Mouse (Mus musculus) heart, embryonic 11.5 days (tissue): Measurements from ENCODE around the gene Pdzrn3. TPM values are rescaled to one million over a fixed set of nuclear protein-coding genes. Genes with fewer than 3 reads are reported as not detected.

Experiments used
- ATAC-seq: fragments of 200-750 bp; cut with Nextera tagmentation; replicated peaks from 2 replicates; pipeline ENCODE4 v1.8.0; 2017; ENCODE audit warnings: moderate library complexity; ENCODE audit not compliant: insufficient number of reproducible peaks, low FRiP score, low TSS enrichment
- H3K27ac ChIP-seq: fragments of 300-500 bp; sonication (generic); 2 replicates; pipeline ENCODE4 v1.5.1; 2014; ENCODE audit warnings: mild to moderate bottlenecking, low read depth, low read length
- H3K27me3 ChIP-seq: fragments of 300-500 bp; sonication (generic); 2 replicates; pipeline ENCODE4 v1.6.1; 2014; ENCODE audit warnings: mild to moderate bottlenecking, low read length, mixed read lengths; ENCODE audit not compliant: control insufficient read depth, insufficient read depth
- H3K36me3 ChIP-seq: fragments of 300-500 bp; sonication (generic); 2 replicates; pipeline ENCODE4 v1.6.1; 2014; ENCODE audit warnings: mild to moderate bottlenecking, low read length, moderate library complexity, mixed read lengths; ENCODE audit not compliant: control insufficient read depth, insufficient read depth
- H3K4me1 ChIP-seq: fragments of 300-500 bp; sonication (generic); 2 replicates; pipeline ENCODE4 v1.6.1; 2014; ENCODE audit warnings: low read length; ENCODE audit not compliant: control insufficient read depth, insufficient read depth
- H3K4me2 ChIP-seq: fragments of 300-500 bp; sonication (generic); 2 replicates; pipeline ENCODE4 v1.6.1; 2014; ENCODE audit warnings: mild to moderate bottlenecking, moderate library complexity
- H3K4me3 ChIP-seq: fragments of 300-500 bp; sonication (generic); 2 replicates; pipeline ENCODE4 v1.5.1; 2014; ENCODE audit warnings: low read depth, low read length
- H3K9ac ChIP-seq: fragments of 300-500 bp; sonication (generic); 2 replicates; pipeline ENCODE4 v1.6.1; 2014; ENCODE audit warnings: mild to moderate bottlenecking, low read depth, low read length, moderate library complexity
- H3K9me3 ChIP-seq: fragments of 300-500 bp; sonication (generic); replicated peaks from 2 replicates; pipeline ENCODE4 v1.6.1; 2016; ENCODE audit warnings: low read length; ENCODE audit not compliant: control insufficient read depth
- WGBS: fragments of 180-500 bp; shearing (Covaris S2); extraction: QIAGEN DNeasy Blood & Tissue Kit; methylation state at CpG from one replicate; pipeline ENCODE4 v1.1.7; 2014; ENCODE audit not compliant: insufficient replicate concordance; 5-methylcytosine and 5-hydroxymethylcytosine counted together
- polyA plus RNA-seq: library from polyadenylated mRNA; unstranded; fragments of >200 nt; fragmentation: Nextera tagmentation; extraction: Ambion mirVana; gene quantifications from 2 replicates; pipeline ENCODE4 v1.2.1, GENCODE M21; 2014

Pdzrn3 gene
- polyA plus RNA-seq, 1 experiment from 2014 or later, result 10.5 TPM

GRCm38 (mm10) chr6:101318530-101318929, 59.2 kb downstream of the Pdzrn3 start:
- no peak overlapping the region for H3K4me3 ChIP-seq
- H3K36me3 ChIP-seq, result no peaks in the 10 kb centered on the region
- H3K9ac ChIP-seq, result no peak overlapping the region
- H3K4me2 ChIP-seq, result no peak overlapping the region
- peaks cover 21% of the 10 kb centered on the region for H3K4me1 ChIP-seq
- no peaks in the 10 kb centered on the region for H3K9me3 ChIP-seq
- H3K27me3 ChIP-seq, result no peaks in the 10 kb centered on the region
- WGBS, result 69% methylated on average over 6 of the region's 6 CpGs
- ATAC-seq, result no peak
- no peak overlapping the region; the same call in 1 of the 2 replicates for H3K27ac ChIP-seq

- no peak overlapping the region for H3K4me2 ChIP-seq
- no peak overlapping the region for H3K4me3 ChIP-seq
- no peak for ATAC-seq
- peaks cover 32% of the 10 kb centered on the region for H3K4me1 ChIP-seq
- no peaks in the 10 kb centered on the region for H3K27me3 ChIP-seq
- no peaks in the 10 kb centered on the region for H3K9me3 ChIP-seq
- H3K9ac ChIP-seq, result no peak overlapping the region
- WGBS, result 9% methylated on average over 6 of the region's 6 CpGs
- no peak overlapping the region for H3K27ac ChIP-seq
- no peaks in the 10 kb centered on the region for H3K36me3 ChIP-seq
Observed at GRCm38 (mm10) chr6:101311446-101311845, 66.3 kb downstream of the Pdzrn3 start.

GRCm38 (mm10) chr6:101310491-101310890, 67.2 kb downstream of the Pdzrn3 start:
- WGBS, result 84% methylated on average over 9 of the region's 9 CpGs
- peaks cover 32% of the 10 kb centered on the region for H3K4me1 ChIP-seq
- H3K36me3 ChIP-seq, result no peaks in the 10 kb centered on the region
- no peak overlapping the region for H3K4me3 ChIP-seq
- H3K4me2 ChIP-seq, result no peak overlapping the region
- H3K27me3 ChIP-seq, result no peaks in the 10 kb centered on the region
- H3K9me3 ChIP-seq, result no peaks in the 10 kb centered on the region
- no peak overlapping the region for H3K27ac ChIP-seq
- no peak for ATAC-seq
- H3K9ac ChIP-seq, result no peak overlapping the region

- H3K9me3 ChIP-seq, result no peaks in the 10 kb centered on the region
- no peaks in the 10 kb centered on the region for H3K27me3 ChIP-seq
- WGBS, result 39% methylated on average over 11 of the region's 11 CpGs
- H3K9ac ChIP-seq, result no peak overlapping the region
- H3K4me2 ChIP-seq, result no peak overlapping the region
- H3K36me3 ChIP-seq, result no peaks in the 10 kb centered on the region
- ATAC-seq, result no peak
- H3K27ac ChIP-seq, result 0 out of 2 replicates have a peak overlapping the region, but pooled peaks have one; percentile 16
- H3K4me3 ChIP-seq, result no peak overlapping the region
- peaks cover 30% of the 10 kb centered on the region for H3K4me1 ChIP-seq
Observed at GRCm38 (mm10) chr6:101307964-101308531, 69.6 kb downstream of the Pdzrn3 start.

- 66% methylated on average over 7 of the region's 7 CpGs for WGBS
- H3K27ac ChIP-seq, result no peak overlapping the region
- no peak overlapping the region for H3K9ac ChIP-seq
- ATAC-seq, result no peak
- no peak overlapping the region for H3K4me3 ChIP-seq
- no peaks in the 10 kb centered on the region for H3K36me3 ChIP-seq
- H3K27me3 ChIP-seq, result no peaks in the 10 kb centered on the region
- no peak overlapping the region for H3K4me2 ChIP-seq
- no peaks in the 10 kb centered on the region for H3K9me3 ChIP-seq
- H3K4me1 ChIP-seq, result peaks cover 21% of the 10 kb centered on the region
Observed at GRCm38 (mm10) chr6:101306834-101307233, 70.9 kb downstream of the Pdzrn3 start.

GRCm38 (mm10) chr6:101305543-101305942, 72.2 kb downstream of the Pdzrn3 start:
- H3K4me3 ChIP-seq, result no peak overlapping the region
- no peak overlapping the region for H3K9ac ChIP-seq
- whole genome bisulfite sequencing, result 79% methylated on average over 6 of the region's 6 CpGs
- H3K4me2 ChIP-seq, result no peak overlapping the region
- no peaks in the 10 kb centered on the region for H3K9me3 ChIP-seq
- H3K27ac ChIP-seq, result no peak overlapping the region
- H3K27me3 ChIP-seq, result no peaks in the 10 kb centered on the region
- peaks cover 12% of the 10 kb centered on the region for H3K4me1 ChIP-seq
- H3K36me3 ChIP-seq, result no peaks in the 10 kb centered on the region
- no peak for ATAC-seq

- H3K4me2 ChIP-seq, result no peak overlapping the region
- H3K27ac ChIP-seq, result no peak overlapping the region
- no peaks in the 10 kb centered on the region for H3K27me3 ChIP-seq
- WGBS, result 85% methylated on average over 11 of the region's 11 CpGs
- no peak for ATAC-seq
- H3K9me3 ChIP-seq, result no peaks in the 10 kb centered on the region
- no peak overlapping the region for H3K4me3 ChIP-seq
- no peak overlapping the region for H3K9ac ChIP-seq
- H3K36me3 ChIP-seq, result no peaks in the 10 kb centered on the region
- H3K4me1 ChIP-seq, result peaks cover 12% of the 10 kb centered on the region
Observed at GRCm38 (mm10) chr6:101303959-101304738, 73.5 kb downstream of the Pdzrn3 start.

GRCm38 (mm10) chr6:101303501-101303900, 74.2 kb downstream of the Pdzrn3 start:
- WGBS, result 78% methylated on average over 1 of the region's 1 CpGs
- no peak overlapping the region for H3K4me2 ChIP-seq
- H3K36me3 ChIP-seq, result no peaks in the 10 kb centered on the region
- H3K9ac ChIP-seq, result no peak overlapping the region
- H3K4me1 ChIP-seq, result peaks cover 11% of the 10 kb centered on the region
- no peak for ATAC-seq
- H3K27me3 ChIP-seq, result no peaks in the 10 kb centered on the region
- no peak overlapping the region for H3K4me3 ChIP-seq
- H3K27ac ChIP-seq, result no peak overlapping the region
- no peaks in the 10 kb centered on the region for H3K9me3 ChIP-seq

GRCm38 (mm10) chr6:101301154-101301553, 76.5 kb downstream of the Pdzrn3 start:
- no peak overlapping the region for H3K4me2 ChIP-seq
- no peak for ATAC-seq
- no peaks in the 10 kb centered on the region for H3K27me3 ChIP-seq
- no peak overlapping the region for H3K9ac ChIP-seq
- no peak overlapping the region for H3K27ac ChIP-seq
- H3K4me1 ChIP-seq, result no peaks in the 10 kb centered on the region
- H3K36me3 ChIP-seq, result no peaks in the 10 kb centered on the region
- H3K4me3 ChIP-seq, result no peak overlapping the region
- no peaks in the 10 kb centered on the region for H3K9me3 ChIP-seq
- 85% methylated on average over 8 of the region's 8 CpGs for WGBS
